Mouse (Mus musculus): ENCODE measurements around the gene Npl. TPM values are rescaled to one million over a fixed set of nuclear protein-coding genes. Genes with fewer than 3 reads are reported as not detected.

Gene Npl
- polyA plus RNA-seq, 1 experiment from 2014 or later: 6.3 TPM

- 94% methylated on average over 1 of the region's 1 CpGs for WGBS (ENCODE audit: insufficient replicate concordance)
- no peak for ATAC-seq (replicated peaks; ENCODE audit: insufficient number of reproducible peaks, low FRiP score, low TSS enrichment)
Observed at GRCm38 (mm10) chr1:153479296-153479695, 70.5 kb downstream of the Npl start.

GRCm38 (mm10) chr1:153461796-153462195, 88.0 kb downstream of the Npl start:
- 85% methylated on average over 1 of the region's 1 CpGs for WGBS (ENCODE audit: insufficient replicate concordance)
- peaks cover 44% of the 10 kb centered on the region for H3K36me3 ChIP-seq (ENCODE audit: control insufficient read depth, insufficient read depth, low read length)
- H3K4me1 ChIP-seq (ENCODE audit: control insufficient read depth, insufficient read depth, low read length): no peaks in the 10 kb centered on the region

More at GRCm38 (mm10) chr1:153479296-153479695, 70.5 kb downstream of the Npl start:
- no peak overlapping the region for H3K9ac ChIP-seq (ENCODE audit: low read depth, low read length)
- H3K36me3 ChIP-seq (ENCODE audit: control insufficient read depth, insufficient read depth, low read length): peaks cover 39% of the 10 kb centered on the region
- no peaks in the 10 kb centered on the region for H3K9me3 ChIP-seq (replicated peaks; ENCODE audit: control insufficient read depth, low read length)
- H3K4me2 ChIP-seq: no peak overlapping the region
- H3K4me1 ChIP-seq (ENCODE audit: control insufficient read depth, insufficient read depth, low read length): no peaks in the 10 kb centered on the region
- H3K27me3 ChIP-seq (ENCODE audit: control insufficient read depth, insufficient read depth, low read length): no peaks in the 10 kb centered on the region
- H3K27ac ChIP-seq (ENCODE audit: low read depth, low read length): no peak overlapping the region
- no peak overlapping the region for H3K4me3 ChIP-seq (ENCODE audit: low read depth, low read length)

GRCm38 (mm10) chr1:153456137-153456536, 93.7 kb downstream of the Npl start:
- H3K9me3 ChIP-seq (replicated peaks; ENCODE audit: control insufficient read depth, low read length): no peaks in the 10 kb centered on the region
- H3K4me3 ChIP-seq (ENCODE audit: low read depth, low read length): no peak overlapping the region
- ATAC-seq (replicated peaks; ENCODE audit: insufficient number of reproducible peaks, low FRiP score, low TSS enrichment): no peak
- no peaks in the 10 kb centered on the region for H3K27me3 ChIP-seq (ENCODE audit: control insufficient read depth, insufficient read depth, low read length)
- no peaks in the 10 kb centered on the region for H3K4me1 ChIP-seq (ENCODE audit: control insufficient read depth, insufficient read depth, low read length)
- 90% methylated on average over 5 of the region's 5 CpGs for WGBS (ENCODE audit: insufficient replicate concordance)
- no peak overlapping the region for H3K9ac ChIP-seq (ENCODE audit: low read depth, low read length)
- H3K4me2 ChIP-seq: no peak overlapping the region
- peaks cover 30% of the 10 kb centered on the region for H3K36me3 ChIP-seq (ENCODE audit: control insufficient read depth, insufficient read depth, low read length)
- no peak overlapping the region for H3K27ac ChIP-seq (ENCODE audit: low read depth, low read length)

More at GRCm38 (mm10) chr1:153461796-153462195, 88.0 kb downstream of the Npl start:
- Histone ChIP-seq H3K4me3 (ENCODE audit: low read depth, low read length) (no peak overlapping the region), H3K27ac (ENCODE audit: low read depth, low read length) (no peak overlapping the region), H3K9me3 (replicated peaks; ENCODE audit: control insufficient read depth, low read length) (no peaks in the 10 kb centered on the region), H3K27me3 (ENCODE audit: control insufficient read depth, insufficient read depth, low read length) (no peaks in the 10 kb centered on the region), H3K4me2 (no peak overlapping the region), H3K9ac (ENCODE audit: low read depth, low read length) (no peak overlapping the region)
- ATAC-seq (replicated peaks; ENCODE audit: insufficient number of reproducible peaks, low FRiP score, low TSS enrichment): no peak

- no peak overlapping the region for H3K4me2 ChIP-seq
- no peaks in the 10 kb centered on the region for H3K9me3 ChIP-seq (replicated peaks; ENCODE audit: control insufficient read depth, low read length)
- 90% methylated on average over 3 of the region's 3 CpGs for WGBS (ENCODE audit: insufficient replicate concordance)
- no peaks in the 10 kb centered on the region for H3K27me3 ChIP-seq (ENCODE audit: control insufficient read depth, insufficient read depth, low read length)
- no peak for ATAC-seq (replicated peaks; ENCODE audit: insufficient number of reproducible peaks, low FRiP score, low TSS enrichment)
- H3K27ac ChIP-seq (ENCODE audit: low read depth, low read length): no peak overlapping the region
- H3K4me3 ChIP-seq (ENCODE audit: low read depth, low read length): no peak overlapping the region
- H3K9ac ChIP-seq (ENCODE audit: low read depth, low read length): no peak overlapping the region
- H3K36me3 ChIP-seq (ENCODE audit: control insufficient read depth, insufficient read depth, low read length): peaks cover 13% of the 10 kb centered on the region; the same call in 1 of the 2 replicates
- no peaks in the 10 kb centered on the region for H3K4me1 ChIP-seq (ENCODE audit: control insufficient read depth, insufficient read depth, low read length)
Observed at GRCm38 (mm10) chr1:153453146-153453642, 96.7 kb downstream of the Npl start.

Other genes with a start within 250 kb of the Npl start
- 87.6 and 98.2 TPM in 2 replicates for gene Lamc1, start 217.3 kb downstream of the Npl start, polyA plus RNA-seq (2014; fragmentation: Nextera tagmentation; extraction: Ambion mirVana)
- 0.21 TPM in 1 of 2 replicates, not detected in the other for gene Shcbp1l, start 124.9 kb downstream of the Npl start, polyA plus RNA-seq (2014; fragmentation: Nextera tagmentation; extraction: Ambion mirVana)
- 17.7 and 21.2 TPM in 2 replicates for gene Dhx9, start 62.4 kb downstream of the Npl start, polyA plus RNA-seq (2014; fragmentation: Nextera tagmentation; extraction: Ambion mirVana)
- gene Rgs8, start 103.0 kb upstream of the Npl start, polyA plus RNA-seq (2014; fragmentation: Nextera tagmentation; extraction: Ambion mirVana): 0.27 and 0.49 TPM in 2 replicates
- gene Rgs16, start 190.3 kb upstream of the Npl start, polyA plus RNA-seq (2014; fragmentation: Nextera tagmentation; extraction: Ambion mirVana): 1.0 and 1.7 TPM in 2 replicates
- gene Rnasel, start 199.4 kb upstream of the Npl start, polyA plus RNA-seq (2014; fragmentation: Nextera tagmentation; extraction: Ambion mirVana): 9.3 and 9.7 TPM in 2 replicates

Measured in heart, embryonic 11.5 days (tissue).